Mouse (Mus musculus): Measurements from ENCODE around the gene Ttc32.

The Ttc32 gene

GRCm38 (mm10) chr12:9046674-9047073, 16.9 kb downstream of the Ttc32 start:
- DNase-seq (ENCODE audit: low read depth) = no peak

GRCm38 (mm10) chr12:9048090-9048489, 18.3 kb downstream of the Ttc32 start:
- DNase-seq (ENCODE audit: low read depth) = no peak

GRCm38 (mm10) chr12:9050824-9051223, 21.0 kb downstream of the Ttc32 start:
- no peak for DNase-seq (ENCODE audit: low read depth)

GRCm38 (mm10) chr12:9052075-9052829, 22.5 kb downstream of the Ttc32 start:
- DNase-seq (ENCODE audit: low read depth) = peak; percentile 45

- no peak for DNase-seq (ENCODE audit: low read depth)
Observed at GRCm38 (mm10) chr12:9053345-9053744, 23.5 kb downstream of the Ttc32 start.

- no peak for DNase-seq (ENCODE audit: low read depth)
Observed at GRCm38 (mm10) chr12:9054012-9054411, 24.2 kb downstream of the Ttc32 start.

GRCm38 (mm10) chr12:9055269-9055668, 25.5 kb downstream of the Ttc32 start:
- DNase-seq (ENCODE audit: low read depth) = no peak

- no peak for DNase-seq (ENCODE audit: low read depth)
Observed at GRCm38 (mm10) chr12:9059502-9059901, 29.7 kb downstream of the Ttc32 start.

- DNase-seq (ENCODE audit: low read depth) = no peak
Observed at GRCm38 (mm10) chr12:9059965-9060364, 30.2 kb downstream of the Ttc32 start.

- DNase-seq (ENCODE audit: low read depth) = no peak
Observed at GRCm38 (mm10) chr12:9063611-9064010, 33.8 kb downstream of the Ttc32 start.

- no peak for DNase-seq (ENCODE audit: low read depth)
Observed at GRCm38 (mm10) chr12:9071058-9071457, 41.3 kb downstream of the Ttc32 start.

GRCm38 (mm10) chr12:9071493-9071892, 41.7 kb downstream of the Ttc32 start:
- no peak for DNase-seq (ENCODE audit: low read depth)

GRCm38 (mm10) chr12:9077554-9078125, 47.8 kb downstream of the Ttc32 start:
- DNase-seq (ENCODE audit: low read depth) = no peak

GRCm38 (mm10) chr12:9090226-9090625, 60.4 kb downstream of the Ttc32 start:
- no peak for DNase-seq (ENCODE audit: low read depth)
